Mouse (Mus musculus) heart, adult 18-20 months (tissue): ENCODE results near the gene Lmx1b. TPM values are rescaled to one million over a fixed set of nuclear protein-coding genes. Genes with fewer than 3 reads are reported as not detected.
A peak's percentile ranks its signal among the peaks of the same experiment; 100 is the strongest.

Source experiments
- DNase-seq, 2 experiments: peaks; one replicate each; pipeline ENCODE4 v3.0.0; 2021 to 2022; ENCODE audit warnings: mixed read lengths in 1 of 2
- total RNA-seq, 2 experiments: library from RNA; stranded (reverse); gene quantifications; 2 replicates each; pipeline ENCODE4 v1.2.3; 2021

The Lmx1b gene
- total RNA-seq, 2 experiments from 2014 or later, result 0.05 TPM; not detected in 1

DNA sequence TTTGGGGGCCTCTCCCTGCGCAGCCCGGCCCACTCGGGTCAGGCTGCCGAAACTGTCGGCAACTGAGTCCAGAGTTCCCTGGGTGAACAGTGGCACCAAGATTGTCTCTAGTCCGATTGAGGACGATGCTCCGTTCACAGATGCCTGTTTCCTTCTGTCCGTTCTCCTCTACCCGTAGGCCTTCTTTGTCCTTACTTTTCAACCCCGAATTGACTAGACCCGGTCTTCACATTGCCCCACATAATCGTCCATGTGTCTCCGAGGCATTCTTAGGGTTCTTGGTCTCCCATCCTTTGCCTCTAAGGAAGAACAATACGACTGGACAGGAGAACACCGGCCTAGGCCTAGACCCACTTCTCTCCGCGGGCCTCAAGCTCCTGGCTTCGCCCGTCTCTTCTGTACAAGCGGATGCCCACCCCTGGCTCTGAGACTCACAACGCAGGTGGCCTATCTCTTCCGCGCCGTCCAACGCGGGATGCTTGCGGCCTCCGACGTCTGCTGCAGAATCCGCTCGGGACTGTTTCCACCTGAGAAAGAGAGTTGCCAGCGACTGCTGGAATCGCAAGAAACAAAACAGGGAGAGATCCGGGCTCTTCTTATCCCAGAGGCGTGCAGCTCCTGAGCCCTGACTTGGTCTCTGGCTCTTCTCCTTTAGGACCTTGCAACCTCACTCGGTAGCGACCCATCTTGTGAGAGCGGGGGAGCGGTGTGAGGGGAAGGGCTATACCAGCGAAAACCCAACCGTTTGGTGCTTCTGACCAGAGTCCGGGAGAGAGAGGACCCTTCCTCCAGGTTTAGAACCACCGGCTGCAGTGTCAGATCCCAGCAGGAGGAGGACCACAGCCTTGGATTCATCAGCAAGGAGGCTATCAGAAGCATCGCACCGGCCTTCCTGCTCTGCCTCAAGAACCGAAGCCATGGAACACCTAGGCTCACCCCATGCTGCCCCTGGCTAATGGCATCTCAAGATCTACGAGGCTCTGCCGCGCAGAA lies 3.7 kb upstream of the Lmx1b start:
- DNase-seq, result no peak

DNA sequence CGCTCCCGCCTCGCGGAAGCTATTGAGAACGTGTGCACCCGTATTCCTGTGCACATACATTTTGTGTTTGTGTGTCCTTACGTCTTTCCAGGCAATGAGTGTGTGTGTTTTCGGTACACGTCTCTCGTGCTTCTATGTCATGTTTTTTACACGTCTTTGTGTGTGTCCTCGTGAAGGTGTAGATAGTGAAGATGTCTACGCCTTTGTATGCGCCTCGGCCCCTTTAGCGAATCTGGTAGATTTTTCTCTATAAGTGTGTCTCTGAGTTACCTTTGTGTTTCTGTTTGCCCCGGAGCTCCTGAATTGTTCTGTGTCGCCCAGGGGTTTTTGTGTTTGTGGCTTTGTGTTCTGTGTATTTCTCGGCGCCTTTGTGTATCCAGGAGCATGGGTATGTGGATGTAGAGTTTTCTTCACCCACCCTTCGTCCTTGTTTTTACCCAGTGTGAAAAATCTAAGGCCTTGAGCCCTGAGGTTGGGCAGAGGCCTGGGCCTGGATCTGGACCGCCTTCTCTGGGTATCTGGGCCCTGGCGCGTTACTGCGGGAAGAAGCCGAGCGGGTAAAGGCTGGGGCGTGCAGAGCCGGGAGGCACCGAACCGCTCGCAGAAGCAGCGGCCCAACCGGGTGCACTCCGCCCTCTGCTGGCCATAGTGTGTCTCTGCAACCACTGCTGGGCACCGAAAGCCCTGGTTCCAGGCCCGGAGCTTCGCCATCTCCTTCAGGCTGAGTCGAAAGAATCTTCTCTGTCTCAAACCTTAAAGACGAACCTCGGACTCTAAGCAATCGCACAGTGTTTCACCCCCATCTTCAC lies 2.5 kb upstream of the Lmx1b start:
- DNase-seq, result peak; percentile 73 to 85

DNA sequence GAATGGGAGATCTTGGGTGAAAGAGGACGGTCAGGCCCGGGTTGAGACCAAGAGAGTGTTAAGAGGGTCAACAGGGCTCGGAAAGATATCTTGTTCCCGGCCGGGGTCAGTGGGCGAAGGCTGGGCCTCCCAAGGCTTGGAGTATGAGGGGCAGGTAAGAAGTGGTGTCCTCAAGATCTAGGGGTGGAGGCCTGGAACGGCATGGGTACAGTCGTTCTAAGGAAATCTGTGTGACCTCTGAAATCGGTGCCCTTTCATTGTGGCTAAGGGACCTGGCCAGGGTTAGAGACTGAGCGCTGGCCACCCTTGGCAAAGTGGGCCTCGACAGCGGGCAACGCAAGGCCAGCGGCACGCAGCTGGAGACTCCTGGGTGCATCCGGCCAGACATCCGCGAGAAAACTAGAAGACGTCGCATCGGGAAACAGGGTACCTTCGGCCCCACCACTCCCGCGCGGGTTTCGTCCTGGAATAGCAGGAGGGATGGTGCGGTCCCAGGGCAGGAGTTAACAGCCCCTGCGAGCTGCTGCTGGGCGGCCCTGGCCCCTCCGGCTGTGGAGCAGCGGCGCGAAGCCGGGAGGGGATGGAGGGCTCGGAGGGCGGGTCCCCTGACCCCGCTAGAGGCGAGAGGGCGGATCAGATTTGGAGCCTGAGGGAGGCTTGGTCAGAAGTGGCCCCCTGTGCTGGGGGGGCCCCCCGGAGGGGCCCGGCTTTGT lies 1.7 kb upstream of the Lmx1b start:
- no peak for DNase-seq

DNA sequence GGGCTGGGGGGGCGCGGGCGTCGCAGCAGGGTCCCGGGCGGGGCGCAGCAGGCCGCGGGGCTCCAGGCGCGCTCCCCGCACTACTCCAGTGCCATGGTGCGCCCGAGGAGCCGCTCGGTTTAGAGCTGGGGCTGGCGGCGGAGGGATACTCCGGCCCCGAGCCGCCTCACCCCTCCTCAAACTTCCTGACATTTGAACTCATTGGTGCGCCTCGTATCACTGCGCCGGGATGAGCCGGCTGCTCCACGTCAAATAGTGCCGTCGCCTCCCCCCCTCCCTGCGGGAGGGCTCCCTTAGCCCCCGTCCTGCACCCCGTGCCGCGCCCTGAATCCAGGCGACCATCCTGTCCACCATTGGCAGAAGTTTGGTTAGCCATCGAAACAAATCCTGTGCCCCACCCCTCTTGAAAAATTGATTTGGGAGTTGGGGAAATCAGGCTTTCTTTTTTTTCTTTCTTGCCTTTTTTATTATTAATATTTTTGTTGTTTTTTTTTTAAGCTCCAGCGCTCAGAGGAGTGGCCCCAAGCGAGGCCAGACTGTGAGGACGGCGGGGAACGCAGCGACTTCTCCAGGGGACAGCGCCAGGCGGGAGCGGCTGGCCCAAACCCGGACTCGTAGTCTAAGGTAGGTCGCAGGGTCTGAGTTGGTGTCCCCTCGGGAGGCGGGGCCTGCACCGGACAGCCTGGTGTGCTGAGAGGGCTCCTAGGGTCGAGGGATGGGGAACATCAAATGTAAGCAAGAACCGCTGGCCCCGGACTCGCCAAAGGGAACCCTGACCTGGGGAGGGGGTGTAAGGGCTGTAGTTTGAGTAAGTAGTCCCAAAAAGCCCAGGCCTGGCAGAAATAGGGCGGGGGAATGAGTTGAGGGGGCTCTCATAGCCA lies 907 bp upstream of the Lmx1b start:
- DNase-seq, result peak; percentile 52 to 55

DNA sequence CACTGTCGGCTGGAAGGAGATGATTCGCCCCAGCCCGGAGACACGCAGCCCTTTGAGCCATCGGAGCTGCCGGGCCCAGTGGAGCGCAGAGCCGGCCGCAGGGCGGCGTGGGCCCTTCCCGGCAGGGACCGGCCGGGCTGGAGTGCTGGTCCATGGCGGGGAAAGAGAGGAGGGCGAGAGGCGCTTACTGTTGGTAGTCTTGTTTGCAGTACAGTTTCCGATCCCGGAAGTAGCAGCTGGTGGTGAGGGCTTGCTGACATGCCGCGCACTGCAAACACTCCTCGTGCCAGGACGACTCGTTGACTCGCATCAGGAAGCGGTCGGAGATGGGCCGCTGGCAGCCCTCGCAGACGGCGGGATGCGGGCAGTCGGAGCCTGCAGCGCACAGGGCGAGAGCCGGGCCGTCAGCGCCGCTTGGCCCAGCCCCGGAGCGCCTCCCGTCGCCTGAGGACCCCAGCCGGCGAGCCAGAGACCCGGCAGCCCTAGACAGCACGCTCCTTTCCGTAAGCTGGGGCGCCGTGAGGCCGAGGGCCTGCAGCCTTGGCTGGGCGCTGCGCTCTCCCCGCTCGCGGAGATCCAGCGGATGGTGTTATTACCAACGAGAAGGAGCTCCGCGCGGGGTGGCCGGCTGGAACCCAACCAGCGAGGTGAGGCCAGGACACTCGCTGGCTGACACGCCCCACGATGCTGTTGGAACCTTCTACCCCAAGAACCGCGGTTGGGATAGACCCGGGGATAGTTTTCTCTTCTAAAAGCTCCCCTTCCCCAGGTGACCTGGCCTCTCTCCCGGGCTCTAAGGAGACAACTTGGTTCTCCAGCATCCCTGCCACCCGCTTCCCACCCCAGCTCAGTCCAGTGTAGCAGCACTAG lies 775 bp downstream of the Lmx1b start:
- DNase-seq, result peak in 1 of 2 experiments; percentile 38

DNA sequence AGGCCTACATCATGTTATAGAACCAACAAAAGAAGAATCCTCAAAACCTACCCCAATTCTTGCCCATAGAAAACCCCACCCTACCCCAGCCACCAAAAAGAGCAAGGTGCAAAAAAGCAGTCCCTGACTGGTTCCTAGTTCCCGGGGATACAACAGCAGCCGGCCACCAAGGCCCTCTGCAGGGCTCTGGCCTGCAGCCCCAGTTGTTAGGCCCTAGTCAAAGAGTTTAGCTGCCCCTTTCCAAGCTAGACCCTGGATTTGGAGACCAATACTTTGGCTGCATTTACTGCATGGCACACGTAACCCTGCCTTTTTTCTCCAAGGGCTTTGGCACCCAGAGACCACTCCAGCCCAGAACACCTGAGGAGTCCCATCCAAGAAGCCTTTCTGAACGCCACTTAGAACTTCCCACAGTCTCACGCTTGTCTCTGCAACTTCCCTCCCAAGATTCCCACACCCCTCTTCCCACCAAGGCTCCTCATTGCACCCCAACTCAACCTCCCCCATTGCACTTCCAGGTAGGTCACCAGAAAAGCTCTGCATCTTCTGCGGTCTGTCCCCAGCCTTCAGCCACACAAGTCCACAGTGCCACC lies 2.1 kb downstream of the Lmx1b start:
- DNase-seq, result no peak

DNA sequence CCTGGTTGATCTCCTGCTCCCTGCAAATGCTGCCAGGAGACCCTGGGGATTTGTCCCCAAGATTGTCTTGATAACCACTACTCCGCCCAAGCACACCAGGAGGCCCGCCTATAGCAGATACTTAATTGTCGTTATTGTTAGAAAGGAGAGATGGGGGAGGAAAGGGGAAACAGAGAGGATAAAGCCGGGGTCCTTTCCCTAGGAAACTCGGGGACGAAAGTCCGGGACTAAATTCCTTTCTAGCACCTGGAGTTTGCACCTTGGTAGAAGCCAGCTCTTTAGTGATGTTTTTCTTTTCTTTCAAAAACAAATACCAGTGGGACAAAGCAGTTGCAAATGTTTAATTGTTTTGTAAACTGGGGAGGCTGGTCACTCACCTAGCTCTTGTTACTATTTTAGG lies 3.0 kb downstream of the Lmx1b start:
- DNase-seq, result no peak

DNA sequence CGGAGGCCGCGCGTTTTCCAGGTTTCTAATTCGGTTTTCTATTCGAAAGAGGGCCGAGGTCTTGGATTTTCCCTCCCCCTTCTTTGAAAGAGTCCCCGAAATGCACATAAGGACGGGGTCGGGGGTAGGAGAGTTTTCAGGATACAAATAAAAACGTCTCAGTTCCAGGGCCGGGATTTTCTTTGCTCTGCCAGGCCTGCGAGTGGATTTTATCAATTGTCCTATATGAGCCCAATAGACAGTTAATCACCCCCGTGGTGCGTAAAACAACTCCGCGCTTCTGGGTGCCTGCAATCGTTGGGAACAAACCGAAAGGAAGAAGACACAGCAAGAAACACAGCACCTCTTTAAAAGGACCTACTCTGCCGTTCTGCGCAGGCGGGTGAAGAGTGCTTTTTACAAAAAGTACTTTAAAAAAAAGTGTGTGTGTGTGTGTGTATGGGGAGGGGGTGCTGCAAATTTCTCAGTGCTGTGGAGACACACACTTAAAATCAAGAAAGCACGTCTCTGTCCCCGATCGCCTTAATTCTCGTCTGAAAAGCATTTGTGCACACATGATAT lies 3.6 kb downstream of the Lmx1b start:
- DNase-seq, result peak in 1 of 2 experiments; percentile 35

DNA sequence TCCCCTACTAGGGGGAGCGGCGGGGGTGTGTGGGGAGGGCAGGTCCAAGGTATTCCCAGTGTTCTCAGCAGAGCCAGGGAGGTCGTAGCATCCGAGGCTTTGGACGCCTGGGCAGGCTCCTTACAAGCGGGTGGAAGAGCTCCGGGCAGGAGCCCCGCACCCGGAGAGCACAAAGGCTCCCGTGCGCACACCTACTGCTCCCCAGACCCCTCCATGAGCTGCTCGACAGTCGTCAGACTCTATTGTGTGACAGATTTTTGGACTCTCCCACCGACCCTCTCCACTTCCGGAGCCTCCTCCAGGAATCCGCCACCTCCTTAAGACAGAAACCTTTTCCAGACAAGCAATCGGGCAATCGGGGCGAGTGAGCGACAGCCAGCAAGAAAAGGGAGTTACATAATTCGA lies 4.2 kb downstream of the Lmx1b start:
- no peak for DNase-seq

DNA sequence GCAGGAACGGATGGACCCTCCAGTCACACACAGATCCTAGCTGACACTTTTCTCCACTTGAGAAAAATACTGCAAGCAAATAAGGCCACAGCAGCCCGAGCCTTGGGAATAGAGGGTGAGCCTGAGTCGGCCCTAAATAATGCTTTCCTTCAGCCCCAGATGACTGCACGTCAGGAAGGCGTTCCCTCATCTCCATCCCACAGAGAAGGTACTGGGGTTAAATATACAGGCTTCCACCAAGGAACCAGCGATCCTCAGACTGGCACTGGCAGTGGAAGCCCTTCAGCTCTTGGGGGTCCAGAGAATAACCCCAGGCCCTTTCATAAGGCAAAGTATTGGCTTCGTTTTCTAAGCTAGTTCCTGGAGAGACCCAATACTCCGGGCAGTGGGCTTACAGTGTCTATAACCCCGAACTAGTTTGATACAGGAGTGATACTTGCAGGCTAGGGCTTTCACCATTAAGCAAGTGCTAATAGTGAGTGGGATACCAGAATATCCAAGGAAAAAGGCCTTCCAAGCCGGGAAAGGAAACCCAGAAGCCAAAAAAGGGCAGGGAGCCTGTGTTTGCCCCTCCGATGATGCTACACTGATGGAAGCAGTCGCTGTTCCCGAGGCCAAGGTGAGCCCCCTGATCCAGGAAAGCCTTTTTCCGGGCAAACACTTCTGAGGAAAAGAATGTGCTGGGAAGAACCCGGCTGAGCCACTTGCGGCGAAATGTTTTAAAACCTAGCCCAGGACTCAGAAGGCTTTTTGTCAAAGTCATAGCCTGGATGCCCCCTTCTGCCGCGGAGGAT lies 4.8 kb downstream of the Lmx1b start:
- no peak for DNase-seq

DNA sequence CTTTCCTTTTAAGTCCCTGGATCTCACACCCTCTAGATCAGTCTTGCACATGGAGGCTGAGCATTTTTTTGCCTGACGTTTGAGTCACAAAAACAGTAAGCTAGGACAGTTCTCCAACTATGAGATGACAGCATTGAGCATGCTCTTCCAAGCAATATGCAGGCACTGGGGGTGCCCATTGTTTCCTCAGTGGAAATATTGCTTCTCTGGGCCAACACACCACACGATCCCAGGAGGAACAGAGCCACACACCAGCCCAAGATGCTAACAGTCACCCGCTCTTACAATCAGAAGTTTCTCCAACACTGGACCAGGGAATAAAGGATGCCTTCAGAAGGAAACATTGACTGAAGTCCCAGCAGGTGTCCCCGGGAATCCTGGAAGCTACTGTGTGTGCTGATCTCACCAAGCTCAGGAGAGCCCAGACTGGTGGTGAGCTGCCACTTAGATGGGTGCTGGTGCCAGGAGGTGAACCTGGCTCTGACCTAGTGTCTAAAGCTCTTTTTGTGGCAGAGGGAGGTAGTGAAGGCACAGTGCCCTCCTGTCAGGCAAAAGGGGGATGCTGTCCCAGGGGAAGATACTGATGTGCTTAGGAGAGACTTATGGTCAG lies 5.7 kb downstream of the Lmx1b start:
- no peak for DNase-seq

DNA sequence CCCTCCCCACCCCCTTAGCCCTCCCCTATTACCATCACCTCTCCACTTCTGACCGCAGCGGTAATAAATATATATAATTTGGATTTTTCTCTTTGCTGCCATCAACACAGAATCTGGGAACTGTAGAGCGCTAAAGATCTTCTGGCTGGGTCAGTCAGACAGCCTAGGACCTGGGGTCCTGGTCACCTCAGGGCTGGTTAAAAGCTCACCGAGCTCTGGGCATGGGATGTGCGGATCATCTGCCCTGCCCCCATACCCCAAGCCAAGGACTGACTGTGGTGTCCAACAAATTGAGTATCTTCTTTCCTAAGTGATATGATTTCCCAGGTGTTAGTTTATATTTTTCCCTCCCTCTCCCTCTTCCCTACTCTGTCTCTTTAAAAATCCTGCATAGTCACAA lies 6.4 kb downstream of the Lmx1b start:
- no peak for DNase-seq

DNA sequence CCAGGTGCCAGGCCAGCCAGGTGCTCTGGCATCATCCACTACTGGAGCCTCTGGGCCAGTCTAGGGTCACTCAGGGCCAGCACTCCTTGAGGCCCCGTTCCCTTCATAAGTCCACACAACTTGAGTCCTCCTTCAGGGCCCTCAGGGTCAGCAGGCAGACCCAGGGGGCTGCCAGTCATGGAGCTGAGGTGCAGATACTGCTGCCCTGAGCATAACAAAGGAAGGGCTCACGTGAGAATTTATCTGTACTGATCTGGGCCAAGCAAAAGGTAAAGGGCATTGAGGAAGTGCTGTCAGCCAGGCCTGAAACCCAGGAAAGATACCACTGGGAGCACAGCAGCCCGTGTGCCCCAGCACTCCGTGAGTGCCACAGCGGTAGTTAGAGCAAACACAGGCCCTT lies 7.1 kb downstream of the Lmx1b start:
- DNase-seq, result no peak

DNA sequence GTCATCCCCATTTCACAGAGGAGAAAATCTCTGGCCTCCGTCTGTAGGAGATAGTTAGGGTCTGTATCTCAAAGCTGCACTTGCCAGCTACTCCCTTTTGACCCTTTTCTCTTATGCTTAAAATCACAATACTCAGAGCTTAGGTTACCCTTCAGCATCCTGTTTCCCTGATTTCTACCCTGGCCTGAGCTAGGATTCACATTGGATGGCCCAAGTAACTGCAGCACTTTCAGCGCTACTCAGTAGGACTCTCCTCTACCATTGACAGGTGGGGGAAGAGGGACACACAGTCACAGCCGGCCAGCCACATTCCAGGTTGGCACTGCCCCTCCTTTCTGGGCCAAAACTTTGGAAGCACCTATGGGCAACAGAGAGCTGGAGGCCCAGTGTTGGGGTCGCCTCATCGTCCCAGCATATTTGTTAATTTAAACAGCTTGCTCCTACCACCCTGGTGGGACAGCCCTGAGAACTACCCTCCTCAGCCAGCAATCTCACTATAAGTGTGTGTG lies 7.7 kb downstream of the Lmx1b start:
- no peak for DNase-seq

DNA sequence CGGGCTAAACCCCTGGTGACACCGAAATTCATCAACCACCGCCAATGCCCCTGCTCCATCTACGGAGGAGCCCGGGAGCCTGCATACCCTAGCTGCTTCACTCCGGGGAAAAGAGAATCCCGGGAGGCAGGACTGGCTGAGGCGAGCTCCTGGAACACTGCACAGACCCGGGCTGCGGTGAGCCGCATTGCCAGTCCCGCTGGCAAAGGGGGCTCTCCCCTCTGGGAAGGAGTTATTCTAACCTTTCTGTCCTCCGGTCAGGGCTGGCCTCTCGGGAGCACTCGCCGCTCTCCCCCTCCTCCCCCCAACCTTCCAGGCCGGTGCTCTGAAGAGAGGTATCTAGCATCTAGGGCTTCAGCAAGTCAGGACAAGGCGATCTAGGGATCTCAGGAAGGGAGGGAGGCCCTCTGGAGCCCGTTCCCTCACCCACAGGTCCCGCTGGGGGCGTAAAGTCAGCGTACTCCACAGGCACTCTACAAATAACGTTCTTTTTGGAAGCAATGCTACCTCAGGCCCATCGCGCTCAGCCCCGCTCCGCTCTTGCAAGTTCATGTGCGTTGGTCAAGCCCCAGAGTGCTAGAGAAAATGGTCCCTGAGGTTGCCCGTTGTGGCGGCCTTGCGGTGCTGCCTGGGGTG lies 8.5 kb downstream of the Lmx1b start:
- no peak for DNase-seq

DNA sequence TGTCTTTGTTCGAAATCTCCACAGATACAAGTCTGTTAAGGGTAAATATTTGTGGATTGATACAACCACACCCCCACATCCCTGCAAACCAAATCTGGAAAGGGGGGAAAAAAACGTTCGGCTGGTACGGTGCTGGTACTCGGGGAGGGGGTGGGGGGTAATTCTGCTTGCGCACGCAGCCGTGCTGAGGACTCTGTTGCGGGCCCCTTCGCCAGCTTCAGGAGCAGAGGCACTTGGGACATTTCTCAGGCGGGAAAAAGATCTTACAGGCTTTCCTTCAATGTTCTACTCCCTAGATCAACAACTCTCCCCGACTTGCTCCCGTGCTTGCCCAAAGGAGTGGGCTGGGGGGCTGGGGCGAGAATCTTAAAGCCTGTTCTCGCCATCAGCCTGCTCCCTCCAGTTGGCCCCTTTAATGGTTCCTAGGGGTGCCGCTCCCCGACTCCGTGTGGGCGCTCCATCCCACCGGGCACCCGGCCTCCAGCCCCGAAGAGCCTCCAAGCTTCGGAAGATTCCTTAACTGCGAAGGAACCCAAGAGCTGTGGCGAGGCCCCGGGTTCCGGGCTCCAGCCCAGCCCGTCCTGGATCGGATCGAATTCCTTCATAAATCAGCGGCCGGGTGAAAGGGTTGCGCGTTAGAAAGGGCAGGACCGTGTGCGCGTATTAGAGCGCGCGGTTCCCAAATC lies 9.1 kb downstream of the Lmx1b start:
- no peak for DNase-seq
